ENCODE assay signal across 8 mouse cellular contexts in genomic region chr7:118705101-118705961, GRCm38 (mm10). TPM values are rescaled to one million over a fixed set of nuclear protein-coding genes. Genes with fewer than 3 reads are reported as not detected.
DNase-seq lines count a peak whose midpoint lies in the region; ATAC-seq lines count a peak whose summit lies in the region.

TSS of gene Gde1 (minus strand) at chr7:118705778.

- no peaks in the 10 kb centered on the region for H3K9me3 ChIP-seq in megakaryocyte, embryonic 14.5 days

- peak; percentile 92 for ATAC-seq in common myeloid progenitor, adult 5-6 weeks (replicated peaks; ENCODE audit: low read depth, poor library complexity, severe bottlenecking)

- peak; percentile 95 for DNase-seq in ZHBTc4 (ENCODE audit: low read depth, low spot score)
- peak; percentile 82 to 85 for DNase-seq in gastrocnemius, adult 8-10 months (ENCODE audit: low spot score in 2 of 2)
- DNase-seq in hindlimb bud, embryonic 11.5 days (ENCODE audit: extremely low spot score, low read depth, low spot score), result peak; percentile 35
- peak; percentile 84 to 90 for DNase-seq in left cerebral cortex, adult 8-10 months (ENCODE audit: low spot score in 2 of 2)
- peak; percentile 96 to 97 for DNase-seq in right cerebral cortex, postnatal 10 days (ENCODE audit: low spot score in 2 of 2)
- DNase-seq in urinary bladder, postnatal 25 days (ENCODE audit: low spot score), result peak; percentile 87

- peak within 1 kb of the TSS; percentile 98 for H3K4me3 ChIP-seq in megakaryocyte, embryonic 14.5 days (replicated peaks)

- no peaks in the 10 kb centered on the region for H3K27me3 ChIP-seq in megakaryocyte, embryonic 14.5 days (replicated peaks)

- H3K4me1 ChIP-seq in megakaryocyte, embryonic 14.5 days, result peaks cover 34% of the 10 kb centered on the region

- peaks cover 25% of the 10 kb centered on the region for H3K36me3 ChIP-seq in megakaryocyte, embryonic 14.5 days (replicated peaks; ENCODE audit: low read length)

RNA-seq across cellular contexts. Expression of gene Gde1, which starts in this region (rescaled TPM):
- total RNA-seq in common myeloid progenitor, adult 5-6 weeks (2017), result 26.6 and 38.0 TPM in 2 replicates
- 10 to 100 TPM; 46.0 to 55.2 (median 49.7) TPM for total RNA-seq in gastrocnemius, adult 8-10 months (2022)
- 100 to 1,000 TPM; 218 to 257 (median 233) TPM for total RNA-seq in left cerebral cortex, adult 8-10 months (2022)
- polyA plus RNA-seq in megakaryocyte, embryonic 14.5 days (2012; ENCODE audit: insufficient read depth, low replicate concordance), result 42.4 and 134 TPM in 2 replicates

Comparison
In these comparisons a context has a peak if more than half of its experiments do, and no peak if none do; other contexts are left out.
1. Peak in every context shown above with its lines: DNase-seq, ATAC-seq and H3K4me3 ChIP-seq.
2. DNase-seq: peak in every context shown above with its lines; median percentile 96 in right cerebral cortex, postnatal 10 days; 95 in ZHBTc4; 87 in left cerebral cortex, adult 8-10 months; 87 in urinary bladder, postnatal 25 days; 84 in gastrocnemius, adult 8-10 months; 35 in hindlimb bud, embryonic 11.5 days.